Mouse (Mus musculus): ENCODE measurements around the gene Lamp2. TPM values are rescaled to one million over a fixed set of nuclear protein-coding genes. Genes with fewer than 3 reads are reported as not detected.

Gene Lamp2
- total RNA-seq (2023): 100 to 1,000 TPM; 217 to 231 TPM

GRCm38 (mm10) chrX:38455890-38456634, at the start of gene Lamp2:
Gene Lamp2, minus strand, starts transcription at chrX:38456454.

Other genes starting within 250 kb of the Lamp2 start
- gene Tmem255a, start 204.0 kb downstream of the Lamp2 start, total RNA-seq (2023): not detected
- not detected for gene Atp1b4, start 140.3 kb downstream of the Lamp2 start, total RNA-seq (2023)
- 10 to 100 TPM; 24.5 to 30.3 TPM for gene Cul4b, start 119.7 kb upstream of the Lamp2 start, total RNA-seq (2023)
- gene Mcts1, start 144.1 kb upstream of the Lamp2 start, total RNA-seq (2023): 10 to 100 TPM; 36.0 to 46.8 TPM
- 10 to 100 TPM; 40.5 to 57.4 TPM for gene C1galt1c1, start 178.6 kb upstream of the Lamp2 start, total RNA-seq (2023)